Mouse (Mus musculus) thymus, postnatal 0 days (tissue): ENCODE measurements around the gene Csde1. TPM values are rescaled to one million over a fixed set of nuclear protein-coding genes. Genes with fewer than 3 reads are reported as not detected.

Experiments used
- polyA plus RNA-seq: library from polyadenylated mRNA; unstranded; fragments of >200 nt; fragmentation: Nextera tagmentation; extraction: Ambion mirVana; gene quantifications from 2 replicates; pipeline ENCODE4 v1.2.1, GENCODE M21; 2015

Gene Csde1
- polyA plus RNA-seq, 1 experiment from 2014 or later = 243 TPM

Other genes with a start within 250 kb of the Csde1 start
- 0.46 and 0.55 TPM in 2 replicates for gene Tshb, start 237.7 kb upstream of the Csde1 start, polyA plus RNA-seq
- not detected in 2 replicates for gene Sycp1, start 84.3 kb upstream of the Csde1 start, polyA plus RNA-seq
- not detected in 2 replicates for gene Nr1h5, start 56.3 kb upstream of the Csde1 start, polyA plus RNA-seq
- 65.7 and 66.8 TPM in 2 replicates for gene Sike1, start 24.7 kb upstream of the Csde1 start, polyA plus RNA-seq
- 80.7 and 88.1 TPM in 2 replicates for gene Nras, start 37.9 kb downstream of the Csde1 start, polyA plus RNA-seq
- 20.8 and 22.8 TPM in 2 replicates for gene Ampd1, start 53.6 kb downstream of the Csde1 start, polyA plus RNA-seq
- gene Dennd2c, start 82.2 kb downstream of the Csde1 start, polyA plus RNA-seq = 7.4 and 7.8 TPM in 2 replicates
- gene Bcas2, start 151.2 kb downstream of the Csde1 start, polyA plus RNA-seq = 168 and 172 TPM in 2 replicates